Mouse (Mus musculus): Measurements from ENCODE around the gene Sp140. TPM values are rescaled to one million over a fixed set of nuclear protein-coding genes. Genes with fewer than 3 reads are reported as not detected.
"Not testable (repeated sequence)": the region's sequence is repeated elsewhere in the genome, so short reads cannot be mapped to it uniquely, and the experiment has no call there.

Sp140 gene
- polyA plus RNA-seq, 1 experiment from 2014 or later = 1.00 TPM

DNA sequence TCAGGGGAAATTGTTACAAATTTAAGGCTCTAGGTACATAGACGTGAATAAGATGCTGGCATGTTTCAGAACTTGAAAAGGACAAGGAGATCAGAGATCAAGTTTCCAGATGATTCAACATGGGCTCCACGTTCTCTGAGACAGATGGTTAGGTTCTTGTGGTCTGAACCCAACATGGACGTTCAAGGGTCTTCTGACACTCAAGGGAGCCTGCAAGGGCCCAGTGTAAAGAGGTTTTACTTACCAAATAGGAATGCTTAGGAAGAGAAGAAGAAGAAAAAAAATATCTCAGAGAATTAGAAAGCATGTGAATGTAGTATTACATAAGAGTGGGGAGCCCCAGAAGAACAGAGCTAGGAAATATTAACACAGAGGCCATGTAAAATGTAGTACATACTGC lies 15.6 kb downstream of the Sp140 start:
- H3K9ac ChIP-seq (replicated peaks; ENCODE audit: low read depth, low read length); H3K36me3 ChIP-seq (ENCODE audit: control insufficient read depth, insufficient read depth, low read length); H3K4me2 ChIP-seq (replicated peaks; ENCODE audit: low read depth, low read length); H3K4me3 ChIP-seq (ENCODE audit: low read depth, low read length); ATAC-seq (ENCODE audit: insufficient number of reproducible peaks, insufficient read depth, low FRiP score, low read depth); H3K27ac ChIP-seq (ENCODE audit: low read length); H3K27me3 ChIP-seq (ENCODE audit: control insufficient read depth, insufficient read depth, low read length); H3K4me1 ChIP-seq (ENCODE audit: control insufficient read depth, insufficient read depth, low read length); H3K9me3 ChIP-seq (ENCODE audit: control insufficient read depth, low read depth, low read length): not testable (repeated sequence)
- WGBS = 66% methylated on average over 3 of the region's 3 CpGs

DNA sequence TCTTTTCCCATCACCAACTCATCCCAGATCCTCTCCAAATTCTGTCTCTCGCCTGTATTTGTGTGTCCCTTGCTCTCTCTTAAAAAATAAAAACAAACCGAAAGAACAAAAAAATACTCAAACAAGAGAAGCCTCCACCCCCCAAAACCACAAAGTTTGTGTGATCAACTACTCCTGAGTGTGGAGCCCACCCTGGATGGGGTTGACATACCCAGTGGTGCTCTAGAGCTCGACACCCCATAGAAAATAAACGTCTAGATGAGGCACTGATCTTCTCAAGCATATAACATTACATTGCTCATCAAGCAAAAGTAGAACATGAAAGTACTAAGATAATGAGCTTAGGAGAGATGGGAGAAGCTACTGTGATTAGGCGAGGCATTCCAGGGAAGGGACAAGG lies 17.0 kb downstream of the Sp140 start:
- not testable (repeated sequence) for H3K4me1 ChIP-seq (ENCODE audit: control insufficient read depth, insufficient read depth, low read length); H3K4me3 ChIP-seq (ENCODE audit: low read depth, low read length); H3K9ac ChIP-seq (replicated peaks; ENCODE audit: low read depth, low read length); H3K9me3 ChIP-seq (ENCODE audit: control insufficient read depth, low read depth, low read length); H3K27me3 ChIP-seq (ENCODE audit: control insufficient read depth, insufficient read depth, low read length); ATAC-seq (ENCODE audit: insufficient number of reproducible peaks, insufficient read depth, low FRiP score, low read depth); H3K4me2 ChIP-seq (replicated peaks; ENCODE audit: low read depth, low read length); H3K36me3 ChIP-seq (ENCODE audit: control insufficient read depth, insufficient read depth, low read length); H3K27ac ChIP-seq (ENCODE audit: low read length)
- WGBS = 69% methylated on average over 4 of the region's 5 CpGs

- H3K27ac ChIP-seq (ENCODE audit: low read length); H3K4me3 ChIP-seq (ENCODE audit: low read depth, low read length); H3K27me3 ChIP-seq (ENCODE audit: control insufficient read depth, insufficient read depth, low read length); H3K36me3 ChIP-seq (ENCODE audit: control insufficient read depth, insufficient read depth, low read length); H3K9ac ChIP-seq (replicated peaks; ENCODE audit: low read depth, low read length); H3K9me3 ChIP-seq (ENCODE audit: control insufficient read depth, low read depth, low read length); H3K4me2 ChIP-seq (replicated peaks; ENCODE audit: low read depth, low read length); ATAC-seq (ENCODE audit: insufficient number of reproducible peaks, insufficient read depth, low FRiP score, low read depth); H3K4me1 ChIP-seq (ENCODE audit: control insufficient read depth, insufficient read depth, low read length): not testable (repeated sequence)
- WGBS = 50% methylated on average over 1 of the region's 1 CpGs
Measured at GRCm38 (mm10) chr1:85618689-85619088, 18.5 kb downstream of the Sp140 start.

DNA sequence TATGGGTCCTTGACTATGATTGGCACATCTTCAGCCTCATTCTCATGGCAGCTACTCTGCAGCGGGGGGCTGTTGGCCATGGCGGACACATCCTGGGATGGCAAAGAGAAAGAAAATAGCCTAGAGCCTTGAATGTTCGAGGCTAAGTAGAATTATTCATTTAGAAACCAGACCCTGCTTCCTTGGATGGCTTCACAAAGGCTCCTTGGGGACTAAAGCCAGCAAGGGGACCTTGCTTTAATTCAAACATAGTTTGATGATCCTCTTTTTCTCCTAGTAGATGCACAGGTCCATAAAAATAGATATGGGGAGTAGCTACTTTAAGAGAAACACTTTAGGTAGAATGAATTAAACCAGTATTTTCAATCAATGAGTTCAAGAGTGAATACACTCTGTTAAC lies 36.8 kb downstream of the Sp140 start:
- not testable (repeated sequence) for ATAC-seq (ENCODE audit: insufficient number of reproducible peaks, insufficient read depth, low FRiP score, low read depth)

GRCm38 (mm10) chr1:85638144-85638543 lies 38.0 kb downstream of the Sp140 start:
- not testable (repeated sequence) for H3K4me2 ChIP-seq (replicated peaks; ENCODE audit: low read depth, low read length); H3K9me3 ChIP-seq (ENCODE audit: control insufficient read depth, low read depth, low read length); H3K36me3 ChIP-seq (ENCODE audit: control insufficient read depth, insufficient read depth, low read length); H3K9ac ChIP-seq (replicated peaks; ENCODE audit: low read depth, low read length); H3K4me1 ChIP-seq (ENCODE audit: control insufficient read depth, insufficient read depth, low read length); H3K27ac ChIP-seq (ENCODE audit: low read length); H3K27me3 ChIP-seq (ENCODE audit: control insufficient read depth, insufficient read depth, low read length); ATAC-seq (ENCODE audit: insufficient number of reproducible peaks, insufficient read depth, low FRiP score, low read depth); H3K4me3 ChIP-seq (ENCODE audit: low read depth, low read length)
- WGBS = 76% methylated on average over 4 of the region's 4 CpGs

More for the DNA sequence above, 36.8 kb downstream of the Sp140 start:
- H3K27ac ChIP-seq (ENCODE audit: low read length); H3K9ac ChIP-seq (replicated peaks; ENCODE audit: low read depth, low read length); H3K4me2 ChIP-seq (replicated peaks; ENCODE audit: low read depth, low read length); H3K4me3 ChIP-seq (ENCODE audit: low read depth, low read length); H3K9me3 ChIP-seq (ENCODE audit: control insufficient read depth, low read depth, low read length); H3K27me3 ChIP-seq (ENCODE audit: control insufficient read depth, insufficient read depth, low read length); H3K4me1 ChIP-seq (ENCODE audit: control insufficient read depth, insufficient read depth, low read length); H3K36me3 ChIP-seq (ENCODE audit: control insufficient read depth, insufficient read depth, low read length): not testable (repeated sequence)
- WGBS = 63% methylated on average over 3 of the region's 3 CpGs

DNA sequence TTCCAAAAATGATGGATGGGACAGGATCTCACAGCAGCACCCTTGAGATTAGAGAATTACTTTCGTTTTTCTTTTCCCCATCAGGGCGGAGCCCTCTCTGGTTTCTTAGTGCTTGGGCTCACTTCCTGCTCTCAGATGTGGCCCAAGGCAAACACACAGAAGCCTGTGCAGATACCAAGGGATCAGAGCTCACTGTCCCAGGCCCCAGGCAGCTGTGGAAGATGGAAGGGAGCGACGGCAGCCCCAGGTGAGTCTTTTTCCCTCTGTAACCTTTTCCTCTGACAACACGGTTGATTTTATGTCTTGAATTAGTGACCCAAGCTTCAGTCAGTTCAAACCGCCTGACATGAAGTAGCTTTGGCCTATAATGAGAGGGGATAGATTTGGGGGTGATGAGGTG lies 49.7 kb downstream of the Sp140 start, which contains the start of gene Sp100:
Sp100 (plus strand) TSS at position 108 of the 400 bp plus-strand sequence.
- H3K4me3 ChIP-seq (ENCODE audit: low read depth, low read length); H3K9ac ChIP-seq (replicated peaks; ENCODE audit: low read depth, low read length); H3K9me3 ChIP-seq (ENCODE audit: control insufficient read depth, low read depth, low read length); H3K4me2 ChIP-seq (replicated peaks; ENCODE audit: low read depth, low read length); ATAC-seq (ENCODE audit: insufficient number of reproducible peaks, insufficient read depth, low FRiP score, low read depth); H3K36me3 ChIP-seq (ENCODE audit: control insufficient read depth, insufficient read depth, low read length); H3K27ac ChIP-seq (ENCODE audit: low read length); H3K4me1 ChIP-seq (ENCODE audit: control insufficient read depth, insufficient read depth, low read length); H3K27me3 ChIP-seq (ENCODE audit: control insufficient read depth, insufficient read depth, low read length): not testable (repeated sequence)
- 53% methylated on average over 6 of the region's 6 CpGs for WGBS

DNA sequence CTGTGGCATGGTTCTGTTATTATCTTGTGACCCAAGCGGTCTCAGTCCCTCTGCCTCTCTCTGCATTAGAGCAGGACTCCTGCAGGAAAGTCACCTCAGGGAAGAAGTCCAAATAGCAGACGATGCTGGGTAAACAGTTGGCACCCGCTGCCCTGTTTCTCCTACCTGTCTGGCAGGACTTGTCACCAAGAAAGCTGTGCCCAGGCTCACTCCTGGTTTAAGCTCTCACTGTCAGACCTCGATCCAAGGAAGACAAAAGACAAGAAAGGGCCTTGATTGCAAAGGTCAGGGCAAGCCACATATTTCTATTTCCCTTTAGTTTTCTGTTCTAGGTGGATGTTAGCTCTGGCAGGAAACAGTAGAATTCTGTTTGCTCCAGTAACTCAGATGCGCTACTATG lies 50.3 kb downstream of the Sp140 start:
- 66% methylated on average over 3 of the region's 5 CpGs for WGBS
- H3K4me2 ChIP-seq (replicated peaks; ENCODE audit: low read depth, low read length); H3K27me3 ChIP-seq (ENCODE audit: control insufficient read depth, insufficient read depth, low read length); H3K36me3 ChIP-seq (ENCODE audit: control insufficient read depth, insufficient read depth, low read length); H3K4me3 ChIP-seq (ENCODE audit: low read depth, low read length); H3K9ac ChIP-seq (replicated peaks; ENCODE audit: low read depth, low read length); H3K9me3 ChIP-seq (ENCODE audit: control insufficient read depth, low read depth, low read length); H3K4me1 ChIP-seq (ENCODE audit: control insufficient read depth, insufficient read depth, low read length); H3K27ac ChIP-seq (ENCODE audit: low read length); ATAC-seq (ENCODE audit: insufficient number of reproducible peaks, insufficient read depth, low FRiP score, low read depth): not testable (repeated sequence)

DNA sequence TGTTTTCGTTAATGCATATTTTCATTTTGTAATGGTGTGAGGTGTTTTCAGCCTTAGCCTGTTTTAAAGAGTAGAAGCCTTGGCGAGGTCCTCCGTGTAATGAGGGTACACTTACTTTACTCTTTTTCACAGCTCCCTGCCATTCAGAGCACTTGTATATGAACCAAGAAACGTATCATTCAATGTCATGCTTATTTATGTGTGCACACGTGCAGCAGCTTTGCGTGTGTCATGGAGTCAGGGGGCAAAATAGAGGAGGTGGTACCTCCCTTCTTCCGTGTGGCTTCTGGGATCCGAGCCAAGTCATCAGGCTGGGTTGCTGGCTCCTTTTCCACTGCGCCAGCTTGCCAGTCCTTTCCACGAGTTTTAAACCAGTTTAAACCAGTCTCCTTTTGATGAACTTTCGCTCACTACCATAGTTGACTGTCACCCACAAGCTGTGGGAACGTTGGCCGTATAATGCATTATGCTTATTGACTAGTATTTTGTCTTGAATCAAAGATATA lies 51.6 kb downstream of the Sp140 start:
- not testable (repeated sequence) for H3K27me3 ChIP-seq (ENCODE audit: control insufficient read depth, insufficient read depth, low read length); H3K27ac ChIP-seq (ENCODE audit: low read length); H3K9ac ChIP-seq (replicated peaks; ENCODE audit: low read depth, low read length); H3K9me3 ChIP-seq (ENCODE audit: control insufficient read depth, low read depth, low read length); H3K4me3 ChIP-seq (ENCODE audit: low read depth, low read length); H3K4me2 ChIP-seq (replicated peaks; ENCODE audit: low read depth, low read length); H3K36me3 ChIP-seq (ENCODE audit: control insufficient read depth, insufficient read depth, low read length); H3K4me1 ChIP-seq (ENCODE audit: control insufficient read depth, insufficient read depth, low read length); ATAC-seq (ENCODE audit: insufficient number of reproducible peaks, insufficient read depth, low FRiP score, low read depth)
- 82% methylated on average over 13 of the region's 13 CpGs for WGBS

DNA sequence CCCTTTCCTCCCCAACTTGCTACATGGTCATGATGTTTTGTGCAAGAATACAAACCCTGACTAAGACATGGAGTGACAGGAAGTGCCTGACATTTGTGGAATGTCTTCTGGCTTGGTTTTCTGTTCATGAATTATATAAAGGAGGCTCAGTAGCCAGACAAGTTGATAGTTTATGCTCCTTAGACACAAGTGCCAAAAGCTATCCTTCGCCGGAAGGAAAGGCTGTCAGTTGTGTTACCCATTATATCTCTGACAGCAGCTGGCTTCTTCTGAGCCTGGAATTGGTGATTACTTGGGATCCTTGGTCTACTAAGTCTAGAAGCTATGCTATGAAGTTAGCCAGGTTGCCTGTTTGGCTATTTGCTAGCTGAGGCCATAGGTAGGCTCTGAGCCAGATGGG lies 57.0 kb downstream of the Sp140 start:
- not testable (repeated sequence) for H3K36me3 ChIP-seq (ENCODE audit: control insufficient read depth, insufficient read depth, low read length); H3K9ac ChIP-seq (replicated peaks; ENCODE audit: low read depth, low read length); H3K9me3 ChIP-seq (ENCODE audit: control insufficient read depth, low read depth, low read length); H3K27me3 ChIP-seq (ENCODE audit: control insufficient read depth, insufficient read depth, low read length); ATAC-seq (ENCODE audit: insufficient number of reproducible peaks, insufficient read depth, low FRiP score, low read depth); H3K4me3 ChIP-seq (ENCODE audit: low read depth, low read length); H3K4me1 ChIP-seq (ENCODE audit: control insufficient read depth, insufficient read depth, low read length); H3K4me2 ChIP-seq (replicated peaks; ENCODE audit: low read depth, low read length); H3K27ac ChIP-seq (ENCODE audit: low read length)
- 90% methylated on average over 2 of the region's 2 CpGs for WGBS

All from stomach, embryonic 14.5 days (tissue).